Mouse (Mus musculus): ENCODE results near the gene Wars2.

GRCm38 (mm10) chr3:99111214-99111608, 29.7 kb upstream of the Wars2 start:
- TF ChIP-seq MAX (IDR thresholded peaks at IDR 0.05; ENCODE audit: low read depth) (no peak), POLR2AphosphoS2 (IDR thresholded peaks at IDR 0.05; ENCODE audit: insufficient read length, low read depth) (no peak), POLR2A (IDR thresholded peaks at IDR 0.05; ENCODE audit: insufficient read length, low read depth) (no peak), MYOG (IDR thresholded peaks at IDR 0.05; ENCODE audit: control insufficient read depth in 1 of 3, insufficient read depth in 1 of 3, insufficient read length in 2 of 3, low read depth in 2 of 3) (no peak), E2F4 (IDR thresholded peaks at IDR 0.05; ENCODE audit: insufficient read depth) (no peak), TCF3 (IDR thresholded peaks at IDR 0.05; ENCODE audit: insufficient read length, low read depth) (no peak), TCF12 (IDR thresholded peaks at IDR 0.05; ENCODE audit: insufficient read depth, poor library complexity, severe bottlenecking) (no peak), USF1 (IDR thresholded peaks at IDR 0.05; ENCODE audit: low read depth) (no peak), MYOD1 (IDR thresholded peaks at IDR 0.05; ENCODE audit: control insufficient read depth in 1 of 3, insufficient read length in 2 of 3, low read depth in 2 of 3) (no peak)

All from myocyte (in vitro differentiated cells).